Mouse (Mus musculus): ENCODE measurements around the gene Lima1.

GRCm38 (mm10) chr15:99813639-99814038, 61.6 kb downstream of the Lima1 start:
- TF ChIP-seq CTCF (IDR thresholded peaks at IDR 0.05; ENCODE audit: extremely low read depth, insufficient read depth, low read length) (no peak), POLR2A (IDR thresholded peaks at IDR 0.05; ENCODE audit: extremely low read depth, insufficient read depth, low read length) (no peak)

Data from cortical plate, adult 2 months (tissue).